Mouse (Mus musculus) testis, adult 2 months (tissue): ENCODE results near the gene Dleu7. TPM values are rescaled to one million over a fixed set of nuclear protein-coding genes. Genes with fewer than 3 reads are reported as not detected.
A peak's percentile ranks its signal among the peaks of the same experiment; 100 is the strongest.

Source experiments
- H3K27ac ChIP-seq: fragments of 200-500 bp; 2 replicates; pipeline ENCODE4 v1.5.1; 2012; ENCODE audit warnings: low read depth, low read length; ENCODE audit not compliant: control insufficient read depth, insufficient read depth
- H3K27me3 ChIP-seq: fragments of 200-500 bp; 2 replicates; pipeline ENCODE4 v1.6.1; 2012; ENCODE audit warnings: mild to moderate bottlenecking, low read length, moderate library complexity; ENCODE audit not compliant: control insufficient read depth, insufficient read depth
- H3K36me3 ChIP-seq: fragments of 200-500 bp; 2 replicates; pipeline ENCODE4 v1.6.1; 2012; ENCODE audit warnings: mild to moderate bottlenecking, low read length; ENCODE audit not compliant: control insufficient read depth, insufficient read depth
- H3K4me1 ChIP-seq: fragments of 200-500 bp; 2 replicates; pipeline ENCODE4 v1.6.1; 2012; ENCODE audit warnings: low read length; ENCODE audit not compliant: control insufficient read depth, insufficient read depth
- H3K4me3 ChIP-seq: fragments of 200-500 bp; 2 replicates; pipeline ENCODE4 v1.5.1; 2012; ENCODE audit warnings: low read depth, mild to moderate bottlenecking, low read length, moderate library complexity, mixed read lengths; ENCODE audit not compliant: control insufficient read depth
- CTCF ChIP-seq: fragments of 200-500 bp; IDR thresholded peaks from 2 replicates; pipeline ENCODE4 v1.5.1; 2012; ENCODE audit warnings: low read depth, mild to moderate bottlenecking, inconsistent platforms, low read length, moderate library complexity; ENCODE audit not compliant: control insufficient read depth, insufficient read depth, insufficient replicate concordance
- POLR2A ChIP-seq: fragments of 200-500 bp; IDR thresholded peaks from 2 replicates; pipeline ENCODE4 v1.6.1; 2012; ENCODE audit warnings: low read depth, mild to moderate bottlenecking, inconsistent platforms, low read length, moderate library complexity; ENCODE audit not compliant: control insufficient read depth
- polyA plus RNA-seq: library from polyadenylated mRNA; depleted of rRNA; stranded (reverse); fragments of >200 nt; gene quantifications from 2 replicates; pipeline ENCODE4 v1.2.3, GENCODE M21; 2012; rRNA removed

Dleu7 gene
- 0.30 and 0.44 TPM in 2 replicates for polyA plus RNA-seq

- peaks cover 9% of the 10 kb centered on the region for H3K4me1 ChIP-seq
- H3K27ac ChIP-seq: no peak within 1 kb of the TSS
- peak within 1 kb of the TSS; percentile 65 for H3K4me3 ChIP-seq
- no peaks in the 10 kb centered on the region for H3K36me3 ChIP-seq
- no peaks in the 10 kb centered on the region for H3K27me3 ChIP-seq
- no peak for TF ChIP-seq CTCF
- no peak for TF ChIP-seq POLR2A
Measured at GRCm38 (mm10) chr14:62292488-62293339, at the start of gene Dleu7, which contains the start of gene Rnaseh2b. Gene Dleu7 (minus strand): TSS chr14:62293047. Gene Rnaseh2b (plus strand): TSS chr14:62292589.

DNA sequence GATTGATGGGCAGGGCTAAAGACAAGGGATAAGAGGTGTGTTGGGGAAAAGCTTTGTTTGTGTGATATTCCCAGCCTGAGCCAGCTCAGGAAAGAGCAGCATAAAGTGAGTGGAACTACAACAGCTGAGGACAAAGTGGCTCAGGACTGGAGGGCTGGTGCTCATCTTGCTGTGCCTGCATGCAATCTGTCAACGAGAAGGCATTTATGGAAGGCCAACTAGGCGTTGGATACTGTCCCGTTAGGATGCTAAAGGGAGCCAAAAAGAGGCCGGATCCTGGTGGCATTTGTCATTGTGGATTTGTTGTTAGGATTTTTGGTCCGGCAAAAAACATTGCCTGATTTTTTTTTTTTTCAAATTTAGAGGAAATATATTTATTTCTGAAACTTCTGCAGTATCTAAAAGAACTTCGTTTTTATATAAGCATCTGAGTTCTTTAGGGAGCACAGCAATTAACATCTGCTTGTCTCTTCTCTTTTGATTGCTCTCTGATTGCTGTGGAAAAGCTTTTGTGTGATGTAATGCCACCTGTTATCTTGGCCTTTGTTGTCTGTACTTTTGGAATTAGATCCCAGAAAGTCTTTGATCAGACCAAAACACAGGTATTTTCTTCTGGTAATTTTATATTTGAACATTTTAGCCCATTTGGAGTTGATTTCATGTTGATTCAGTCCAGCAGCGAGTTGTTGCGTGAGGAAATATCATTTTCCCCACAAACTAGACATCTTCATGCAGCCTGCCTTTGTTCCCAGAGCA, 49.2 kb upstream of the Dleu7 start:
- TF ChIP-seq CTCF (no peak), POLR2A (no peak)
- no peaks in the 10 kb centered on the region for H3K27me3 ChIP-seq
- no peaks in the 10 kb centered on the region for H3K36me3 ChIP-seq
- H3K4me3 ChIP-seq: no peak overlapping the region
- H3K27ac ChIP-seq: no peak overlapping the region
- H3K4me1 ChIP-seq: no peaks in the 10 kb centered on the region

GRCm38 (mm10) chr14:62339196-62339595, 46.3 kb upstream of the Dleu7 start:
- H3K4me3 ChIP-seq: no peak overlapping the region
- no peaks in the 10 kb centered on the region for H3K27me3 ChIP-seq
- TF ChIP-seq CTCF (no peak), POLR2A (no peak)
- H3K36me3 ChIP-seq: no peaks in the 10 kb centered on the region
- H3K27ac ChIP-seq: no peak overlapping the region
- no peaks in the 10 kb centered on the region for H3K4me1 ChIP-seq

GRCm38 (mm10) chr14:62333909-62334687, 41.3 kb upstream of the Dleu7 start:
- Histone ChIP-seq H3K4me3 (no peak overlapping the region), H3K27me3 (no peaks in the 10 kb centered on the region), H3K4me1 (peaks cover 4% of the 10 kb centered on the region), H3K36me3 (no peaks in the 10 kb centered on the region), H3K27ac (no peak overlapping the region)
- no peak for TF ChIP-seq CTCF
- no peak for TF ChIP-seq POLR2A

GRCm38 (mm10) chr14:62331866-62332619, 39.2 kb upstream of the Dleu7 start:
- H3K27me3 ChIP-seq: no peaks in the 10 kb centered on the region
- peak overlapping the region; percentile 87 for H3K4me3 ChIP-seq
- no peaks in the 10 kb centered on the region for H3K36me3 ChIP-seq
- TF ChIP-seq POLR2A (peak; percentile 61), CTCF (no peak)
- H3K27ac ChIP-seq: peak overlapping the region; percentile 62
- H3K4me1 ChIP-seq: peaks cover 4% of the 10 kb centered on the region

- peaks cover 4% of the 10 kb centered on the region for H3K4me1 ChIP-seq
- H3K36me3 ChIP-seq: no peaks in the 10 kb centered on the region
- no peak overlapping the region for H3K27ac ChIP-seq
- no peaks in the 10 kb centered on the region for H3K27me3 ChIP-seq
- TF ChIP-seq POLR2A: no peak
- TF ChIP-seq CTCF: no peak
- peak overlapping the region; percentile 87 for H3K4me3 ChIP-seq
Measured at GRCm38 (mm10) chr14:62331457-62331856, 38.6 kb upstream of the Dleu7 start.
